Mouse (Mus musculus) liver, embryonic 12.5 days (tissue): ENCODE measurements around the gene Irf5. TPM values are rescaled to one million over a fixed set of nuclear protein-coding genes. Genes with fewer than 3 reads are reported as not detected.
"Not testable (repeated sequence)": the region's sequence is repeated elsewhere in the genome, so short reads cannot be mapped to it uniquely, and the experiment has no call there.

Experiments used
- ATAC-seq: fragments of 200-750 bp; cut with Nextera tagmentation; 2 replicates; pipeline ENCODE4 v1.8.0; 2017; ENCODE audit warnings: moderate number of reproducible peaks, mild to moderate bottlenecking, moderate library complexity
- H3K27ac ChIP-seq: fragments of 300-500 bp; sonication (generic); 2 replicates; pipeline ENCODE4 v1.5.1; 2016; ENCODE audit warnings: mild to moderate bottlenecking
- H3K27me3 ChIP-seq: fragments of 300-500 bp; sonication (generic); replicated peaks from 2 replicates; pipeline ENCODE4 v1.6.1; 2016; ENCODE audit warnings: mild to moderate bottlenecking, moderate library complexity
- H3K36me3 ChIP-seq: fragments of 300-500 bp; sonication (generic); 2 replicates; pipeline ENCODE4 v1.6.1; 2016; ENCODE audit warnings: mild to moderate bottlenecking, moderate library complexity
- H3K4me1 ChIP-seq: fragments of 300-500 bp; sonication (generic); 2 replicates; pipeline ENCODE4 v1.6.1; 2016
- H3K4me2 ChIP-seq: fragments of 300-500 bp; sonication (generic); 2 replicates; pipeline ENCODE4 v1.6.1; 2016; ENCODE audit warnings: mild to moderate bottlenecking, moderate library complexity
- H3K4me3 ChIP-seq: fragments of 300-500 bp; sonication (generic); 2 replicates; pipeline ENCODE4 v1.5.1; 2016; ENCODE audit warnings: mild to moderate bottlenecking, moderate library complexity
- H3K9ac ChIP-seq: fragments of 300-500 bp; sonication (generic); 2 replicates; pipeline ENCODE4 v1.6.1; 2016; ENCODE audit warnings: mild to moderate bottlenecking, moderate library complexity
- H3K9me3 ChIP-seq: fragments of 300-500 bp; sonication (generic); replicated peaks from 2 replicates; pipeline ENCODE4 v1.6.1; 2016; ENCODE audit warnings: mild to moderate bottlenecking, moderate library complexity
- WGBS: fragments of 180-500 bp; shearing (Covaris S2); methylation state at CpG from one replicate; pipeline ENCODE4 v1.1.7; 2016; ENCODE audit not compliant: insufficient replicate concordance; 5-methylcytosine and 5-hydroxymethylcytosine counted together
- polyA plus RNA-seq: library from polyadenylated mRNA; unstranded; fragments of >200 nt; fragmentation: Nextera tagmentation; extraction: Ambion mirVana; gene quantifications from 2 replicates; pipeline ENCODE4 v1.2.1, GENCODE M21; 2016

Irf5 gene
- polyA plus RNA-seq, 1 experiment from 2014 or later = 7.2 TPM

DNA sequence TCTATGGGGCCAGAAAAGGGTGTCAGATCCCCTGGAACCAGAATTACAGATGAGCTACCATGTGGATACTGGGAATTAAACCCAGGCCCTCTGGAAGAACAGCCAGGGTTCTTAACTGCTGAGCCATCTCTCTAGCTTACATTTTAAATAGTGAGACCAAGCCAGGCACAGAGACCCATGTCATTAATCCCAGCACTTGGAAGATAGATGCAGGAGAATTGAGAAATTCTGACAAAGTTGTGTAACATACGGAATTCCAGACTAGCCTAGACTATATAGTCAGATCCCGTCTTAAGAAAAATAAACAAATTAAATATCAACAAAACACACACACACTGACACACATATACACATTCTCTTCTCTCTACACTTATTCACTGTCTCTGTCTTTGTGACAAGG is 26.1 kb downstream of the Irf5 start:
- 83% methylated on average over 2 of the region's 2 CpGs for WGBS
- Histone ChIP-seq H3K27me3 (no peaks in the 10 kb centered on the region), H3K4me2 (no peak overlapping the region), H3K27ac (no peak overlapping the region), H3K36me3 (peaks cover 94% of the 10 kb centered on the region), H3K4me1 (no peaks in the 10 kb centered on the region), H3K9me3 (no peaks in the 10 kb centered on the region), H3K9ac (no peak overlapping the region), H3K4me3 (no peak overlapping the region)
- ATAC-seq = no peak

DNA sequence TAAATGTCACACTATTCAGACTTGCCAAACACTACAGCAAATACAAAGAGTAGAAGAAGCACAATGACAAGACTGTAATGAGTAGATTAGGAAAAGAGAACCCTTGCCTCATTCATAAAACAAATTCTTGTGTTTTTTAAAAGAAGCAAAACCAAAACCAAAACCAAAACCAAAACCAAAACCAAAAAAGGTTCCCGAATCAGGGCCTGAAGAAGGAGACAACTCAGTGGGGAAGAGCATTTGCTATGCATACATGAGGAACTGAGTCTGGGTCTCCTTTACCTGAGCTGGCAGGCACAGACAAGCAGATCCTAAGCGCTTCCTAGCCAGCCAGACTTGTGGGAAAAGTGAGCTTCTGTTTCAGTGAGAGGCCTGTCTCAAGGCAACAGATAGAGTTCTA is 30.7 kb downstream of the Irf5 start:
- H3K9me3 ChIP-seq = no peaks in the 10 kb centered on the region
- no peak overlapping the region for H3K9ac ChIP-seq
- no peak overlapping the region for H3K27ac ChIP-seq
- H3K4me1 ChIP-seq = no peaks in the 10 kb centered on the region
- no peak overlapping the region for H3K4me2 ChIP-seq
- H3K4me3 ChIP-seq = no peak overlapping the region
- no peaks in the 10 kb centered on the region for H3K27me3 ChIP-seq
- WGBS = 83% methylated on average over 2 of the region's 2 CpGs
- peaks cover 94% of the 10 kb centered on the region for H3K36me3 ChIP-seq
- ATAC-seq = no peak

DNA sequence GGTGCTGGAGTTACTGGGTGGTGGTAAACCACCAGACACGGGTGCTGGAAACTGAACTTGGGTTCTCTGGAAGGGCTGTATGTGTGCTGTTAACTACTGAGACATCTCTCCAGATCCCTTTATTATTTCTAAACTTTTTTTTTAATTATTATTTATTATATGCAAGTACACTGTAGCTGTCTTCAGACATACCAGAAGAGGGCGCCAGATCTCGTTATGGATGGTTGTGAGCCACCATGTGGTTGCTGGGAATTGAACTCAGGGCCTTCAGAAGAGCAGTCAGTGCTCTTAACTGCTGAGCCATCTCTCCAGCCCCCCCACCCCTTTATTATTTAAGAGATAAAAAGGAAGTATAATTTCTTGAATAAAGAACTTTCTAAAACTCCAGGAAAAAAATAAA is 50.0 kb downstream of the Irf5 start:
- ATAC-seq, H3K9me3 ChIP-seq, H3K27ac ChIP-seq, H3K4me1 ChIP-seq, H3K27me3 ChIP-seq, H3K4me3 ChIP-seq, H3K9ac ChIP-seq, H3K4me2 ChIP-seq: not testable (repeated sequence)
- peaks cover 92% of the 10 kb centered on the region for H3K36me3 ChIP-seq
- 80% methylated on average over 3 of the region's 3 CpGs for WGBS

DNA sequence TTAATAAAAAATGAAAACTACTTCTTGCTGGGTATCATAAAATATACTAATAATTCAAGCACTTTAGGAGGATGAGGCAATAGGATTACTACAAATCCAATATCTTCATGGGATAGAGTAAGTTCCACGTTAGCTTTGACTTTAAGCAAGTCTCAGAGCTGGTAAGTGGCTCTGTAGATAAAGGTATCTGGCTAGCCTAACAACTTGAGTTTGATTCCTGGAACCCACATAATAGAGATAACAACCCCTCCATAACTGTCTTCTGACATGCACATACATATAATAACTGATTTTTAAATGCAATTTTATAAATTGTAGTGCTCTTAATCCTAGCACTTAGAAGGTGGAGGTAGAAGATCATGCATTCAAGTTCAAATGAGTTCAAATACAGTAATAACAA is 54.3 kb downstream of the Irf5 start:
- H3K4me3 ChIP-seq = no peak overlapping the region
- H3K9ac ChIP-seq = no peak overlapping the region
- no peaks in the 10 kb centered on the region for H3K9me3 ChIP-seq
- peaks cover 87% of the 10 kb centered on the region for H3K36me3 ChIP-seq
- H3K27me3 ChIP-seq = no peaks in the 10 kb centered on the region
- H3K27ac ChIP-seq = no peak overlapping the region
- no peak overlapping the region for H3K4me2 ChIP-seq
- peaks cover 9% of the 10 kb centered on the region for H3K4me1 ChIP-seq
- ATAC-seq = peak; percentile 66
- WGBS = 23% methylated on average over 1 of the region's 1 CpGs

DNA sequence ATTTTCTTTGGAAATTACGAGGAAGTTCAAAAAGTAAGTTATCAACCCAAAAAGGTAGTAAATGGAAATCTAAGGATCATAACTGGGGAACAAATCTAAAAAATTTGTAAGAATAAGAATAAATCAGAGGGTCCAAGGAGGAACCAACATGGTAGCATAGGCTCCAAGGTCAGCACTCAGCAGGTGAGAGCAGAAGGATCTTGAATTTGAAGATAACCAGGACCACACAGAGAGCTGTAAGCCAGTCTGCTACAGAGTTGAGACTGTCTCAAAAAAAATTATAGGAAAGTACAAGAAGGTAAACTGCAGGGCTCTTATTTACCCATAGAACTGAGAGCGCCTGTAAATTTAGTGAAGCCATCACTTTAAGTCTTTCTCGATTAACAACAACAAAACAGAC is 54.8 kb downstream of the Irf5 start:
- WGBS = 78% methylated on average over 3 of the region's 3 CpGs
- no peak overlapping the region for H3K9ac ChIP-seq
- peaks cover 87% of the 10 kb centered on the region for H3K36me3 ChIP-seq

More for the DNA sequence above, 54.8 kb downstream of the Irf5 start:
- H3K4me1 ChIP-seq = peaks cover 9% of the 10 kb centered on the region
- no peak overlapping the region for H3K27ac ChIP-seq
- H3K27me3 ChIP-seq = no peaks in the 10 kb centered on the region
- H3K4me3 ChIP-seq = no peak overlapping the region
- no peak overlapping the region for H3K4me2 ChIP-seq
- ATAC-seq = 0 out of 2 replicates have a peak, but pooled peaks have one; percentile 65
- H3K9me3 ChIP-seq = no peaks in the 10 kb centered on the region

Other genes with a start within 250 kb of the Irf5 start
- gene Fam71f2, start 247.0 kb upstream of the Irf5 start, polyA plus RNA-seq = 0.20 and 0.31 TPM in 2 replicates
- not detected in 2 replicates for gene Fam71f1, start 207.5 kb upstream of the Irf5 start, polyA plus RNA-seq
- gene Calu, start 178.6 kb upstream of the Irf5 start, polyA plus RNA-seq = 127 and 131 TPM in 2 replicates
- gene Opn1sw, start 138.2 kb upstream of the Irf5 start, polyA plus RNA-seq = 0.08 TPM in 1 of 2 replicates, not detected in the other
- 0.94 and 1.8 TPM in 2 replicates for gene Ccdc136, start 130.3 kb upstream of the Irf5 start, polyA plus RNA-seq
- 2.2 and 2.8 TPM in 2 replicates for gene Flnc, start 93.4 kb upstream of the Irf5 start, polyA plus RNA-seq
- 149 and 161 TPM in 2 replicates for gene Atp6v1f, start 58.9 kb upstream of the Irf5 start, polyA plus RNA-seq
- not detected in 2 replicates for gene Atp6v1fnb, start 55.2 kb upstream of the Irf5 start, polyA plus RNA-seq
- gene Kcp, start 18.7 kb upstream of the Irf5 start, polyA plus RNA-seq = 2.8 and 3.2 TPM in 2 replicates
- 55.2 and 56.6 TPM in 2 replicates for gene Tnpo3, start 83.3 kb downstream of the Irf5 start, polyA plus RNA-seq
- gene Tspan33, start 167.6 kb downstream of the Irf5 start, polyA plus RNA-seq = 197 and 203 TPM in 2 replicates
- gene Smo, start 208.9 kb downstream of the Irf5 start, polyA plus RNA-seq = 10.4 and 11.1 TPM in 2 replicates
- gene Ahcyl2, start 241.4 kb downstream of the Irf5 start, polyA plus RNA-seq = 8.6 and 10.2 TPM in 2 replicates